Mouse (Mus musculus) telencephalon, adult 2 months (tissue): ENCODE results near the gene Taar4.
A peak's percentile ranks its signal among the peaks of the same experiment; 100 is the strongest.

ENCODE experiments used
- DNase-seq: peaks from one replicate; pipeline ENCODE4 v3.0.0-alpha.2; 2011; ENCODE audit warnings: low read depth, low spot score

The Taar4 gene

GRCm38 (mm10) chr10:23960444-23960915 is at the start of gene Taar4:
Taar4 (plus strand) TSS chr10:23960494.
- DNase-seq, result no peak

DNA sequence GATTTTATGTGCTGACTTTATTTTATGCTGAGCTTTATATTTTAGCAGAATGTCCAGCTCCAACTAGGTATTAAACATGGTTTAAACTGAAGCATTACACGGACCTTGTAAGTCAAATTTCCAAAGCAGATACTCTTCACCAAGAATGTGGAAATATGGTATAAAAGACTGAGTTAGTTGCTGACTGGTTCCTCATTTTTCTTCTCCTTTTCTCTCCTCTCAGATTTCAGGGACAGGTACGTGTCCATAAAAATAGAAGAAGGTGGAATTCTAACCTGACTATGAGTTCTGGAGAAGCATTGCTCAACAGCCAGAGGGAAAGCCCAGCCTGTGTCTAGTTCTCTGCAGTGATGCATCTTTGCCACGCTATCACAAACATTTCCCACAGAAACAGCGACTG is 40.2 kb upstream of the Taar4 start, which contains the start of gene Taar1:
Gene Taar1, plus strand, starts transcription at position 301 of the 400 bp plus-strand sequence.
- DNase-seq, result no peak

DNA sequence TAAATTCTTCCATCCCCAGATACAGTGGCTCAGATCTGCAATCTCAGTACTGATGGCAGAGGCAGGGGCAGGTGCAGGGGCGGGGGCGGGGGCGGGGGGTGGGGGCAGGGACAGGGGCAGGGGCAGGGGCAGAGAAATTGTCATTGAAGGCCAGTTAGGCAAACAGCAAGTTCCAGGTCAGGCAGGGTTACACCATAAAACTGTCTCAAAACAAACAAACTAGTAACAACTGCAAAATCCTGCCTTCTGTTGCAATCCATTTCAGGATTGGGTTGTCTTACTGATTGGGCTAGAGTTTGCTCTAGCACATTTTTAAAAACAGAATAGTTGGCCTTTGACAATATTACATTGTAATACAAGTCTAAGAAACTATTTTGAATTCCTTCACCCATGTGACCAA is 37.8 kb upstream of the Taar4 start:
- DNase-seq, result no peak

DNA sequence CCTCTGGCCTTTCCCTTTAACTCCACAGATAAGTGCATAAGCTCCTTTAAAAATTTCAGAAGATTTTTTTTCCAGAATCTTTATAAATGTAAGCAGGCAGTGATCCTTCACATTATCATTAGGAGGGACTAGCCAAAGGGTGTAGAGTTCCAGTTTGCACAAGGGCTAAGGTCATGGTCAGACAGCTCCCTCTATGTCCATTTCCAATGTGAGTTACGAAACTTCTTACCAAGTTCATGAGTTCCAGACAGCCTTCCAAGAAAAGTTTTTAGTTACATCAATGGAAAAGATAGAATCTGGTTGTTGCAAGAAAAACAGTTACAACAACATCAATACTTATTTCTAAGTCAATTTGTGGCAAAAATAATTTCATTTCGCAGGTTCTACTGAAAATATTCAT is 36.4 kb upstream of the Taar4 start:
- DNase-seq, result no peak

GRCm38 (mm10) chr10:23937613-23938012 is 22.7 kb upstream of the Taar4 start:
- DNase-seq, result no peak

- no peak for DNase-seq
Observed at GRCm38 (mm10) chr10:23938312-23938711, 22.0 kb upstream of the Taar4 start, which contains the start of gene Taar2. Taar2 (plus strand) TSS chr10:23938572.

DNA sequence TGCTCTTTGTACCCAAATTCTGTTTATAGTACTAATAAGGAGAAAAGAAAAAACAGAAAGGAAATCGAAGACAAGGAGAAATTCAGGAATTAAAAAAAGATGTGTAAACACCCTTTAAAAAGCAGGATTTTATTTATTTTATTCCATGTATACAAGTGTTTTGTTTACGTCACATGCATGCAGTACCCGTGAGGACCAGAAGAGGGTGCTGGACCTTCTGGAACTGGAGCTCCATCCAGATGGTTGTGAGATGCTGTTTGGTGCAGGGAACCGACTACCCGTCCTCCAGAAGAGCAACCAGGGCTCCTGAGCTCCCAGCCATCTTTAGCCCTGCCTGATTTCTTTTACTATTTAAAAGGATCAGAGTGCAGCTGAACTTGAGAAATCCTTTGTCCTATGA is 17.8 kb upstream of the Taar4 start:
- no peak for DNase-seq

GRCm38 (mm10) chr10:23948026-23948425 is 12.3 kb upstream of the Taar4 start:
- no peak for DNase-seq

GRCm38 (mm10) chr10:23949508-23950005 is 10.7 kb upstream of the Taar4 start, which contains the start of gene Taar3:
Taar3 (plus strand) TSS chr10:23949558.
- no peak for DNase-seq

DNA sequence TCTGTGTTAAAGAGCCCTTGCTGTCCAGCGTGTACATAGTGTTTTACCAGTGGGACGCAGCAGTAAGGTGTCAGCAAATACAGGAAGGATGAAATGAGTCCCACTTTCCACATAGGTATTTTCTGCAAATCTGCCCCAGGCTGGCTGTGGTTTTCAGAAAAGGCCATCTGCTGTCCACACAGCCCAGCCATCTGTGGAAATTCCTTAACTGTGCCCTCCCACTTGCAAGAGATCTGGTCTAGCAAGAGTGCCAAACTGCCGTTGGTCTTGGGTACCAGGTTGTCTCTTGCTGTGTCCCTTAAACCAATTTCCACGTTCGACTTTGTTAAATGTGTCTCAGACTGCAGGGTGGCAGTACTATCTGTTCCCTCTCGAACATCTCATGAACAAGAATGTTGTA is 8.6 kb upstream of the Taar4 start:
- DNase-seq, result no peak

GRCm38 (mm10) chr10:23959071-23959470 is 1.2 kb upstream of the Taar4 start:
- DNase-seq, result no peak

DNA sequence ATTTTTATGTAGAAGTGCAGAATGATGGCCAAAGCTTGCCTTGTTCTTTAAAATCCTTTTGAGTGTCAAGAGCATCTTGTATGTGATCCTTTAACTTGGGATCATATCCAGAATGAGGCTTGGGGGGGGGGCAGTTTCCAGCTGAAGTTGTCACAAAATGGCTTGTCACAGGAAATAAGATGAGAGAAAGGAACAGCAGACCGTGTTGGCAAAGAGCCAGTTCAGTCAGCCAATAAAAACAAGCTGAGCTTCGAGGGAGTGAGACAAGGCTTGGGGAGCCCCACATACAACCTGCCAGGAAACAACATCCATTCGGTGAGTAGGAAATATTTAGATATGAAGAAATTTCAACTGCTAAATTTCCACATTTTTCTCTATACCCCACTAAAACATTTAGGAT is 3.1 kb downstream of the Taar4 start:
- DNase-seq, result no peak

GRCm38 (mm10) chr10:23964921-23965610 is 4.8 kb downstream of the Taar4 start:
- DNase-seq, result no peak

- DNase-seq, result no peak
Observed at GRCm38 (mm10) chr10:23970656-23971165, 10.4 kb downstream of the Taar4 start, which contains the start of gene Taar5. Taar5 (plus strand) TSS chr10:23970706.

GRCm38 (mm10) chr10:23971256-23971655 is 11.0 kb downstream of the Taar4 start:
- DNase-seq, result no peak

DNA sequence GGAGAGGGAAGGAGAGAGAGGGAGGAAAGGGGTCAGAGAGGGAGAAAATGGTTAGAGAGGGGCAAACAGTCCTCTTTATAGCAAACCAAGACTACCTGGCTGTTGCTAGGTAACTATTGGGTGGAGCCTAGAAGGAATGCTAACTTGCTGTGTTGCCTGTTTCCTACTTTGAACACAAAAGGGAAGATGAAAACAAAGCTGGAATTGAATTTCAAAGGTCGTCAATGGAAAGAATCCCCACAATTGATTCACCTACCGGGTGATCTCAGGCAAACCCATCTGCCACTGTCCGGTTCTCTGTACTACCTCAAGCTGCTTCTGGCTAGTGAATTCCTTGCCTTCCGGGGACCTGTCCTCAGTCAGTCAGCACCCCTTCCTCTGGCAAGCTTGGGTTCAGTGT is 17.7 kb downstream of the Taar4 start:
- no peak for DNase-seq

DNA sequence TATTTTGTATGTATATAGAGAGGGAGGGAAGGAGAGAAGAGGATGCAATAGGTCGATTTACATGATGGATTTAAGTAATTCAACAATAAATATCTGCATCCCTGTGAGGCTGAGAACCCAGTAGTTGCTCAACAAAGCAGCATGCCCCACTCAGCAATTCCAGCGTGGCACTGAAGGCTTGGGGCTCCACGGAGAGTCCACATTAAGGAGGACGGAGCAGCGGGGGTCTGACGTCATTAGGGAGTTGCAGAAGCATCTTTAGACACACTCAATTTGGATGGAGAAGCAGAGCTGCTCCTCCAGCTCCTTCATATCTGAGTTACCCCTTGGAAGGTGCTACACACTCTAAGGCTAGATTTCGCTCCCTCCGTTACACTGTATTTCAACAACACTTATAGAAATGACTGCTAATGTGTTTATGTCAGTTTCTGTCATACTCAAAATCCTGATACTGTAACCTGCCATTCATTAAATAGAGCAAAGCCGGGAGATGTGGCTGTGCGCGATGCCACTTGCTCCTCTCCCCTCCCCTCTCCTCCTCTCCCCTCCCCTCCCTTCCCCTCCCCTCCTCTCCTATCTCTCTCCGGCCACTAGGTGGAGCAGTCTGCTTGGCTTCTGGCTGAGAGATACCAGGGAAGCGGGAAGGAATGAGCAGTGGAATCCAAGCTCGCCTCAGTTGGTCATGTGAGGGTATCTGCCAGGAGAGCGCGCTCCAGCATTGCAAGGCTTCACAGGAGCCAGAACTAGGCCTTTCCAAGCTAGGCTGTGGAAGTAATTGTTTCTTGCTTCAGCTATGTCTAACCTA is 18.8 kb downstream of the Taar4 start:
- peak; percentile 34 for DNase-seq

- no peak for DNase-seq
Observed at GRCm38 (mm10) chr10:23985546-23985945, 25.3 kb downstream of the Taar4 start, which contains the start of gene Taar6. Taar6 (minus strand) TSS chr10:23985646.

GRCm38 (mm10) chr10:23986419-23986818 is 26.1 kb downstream of the Taar4 start:
- no peak for DNase-seq

- DNase-seq, result no peak
Observed at GRCm38 (mm10) chr10:23993381-23993780, 33.1 kb downstream of the Taar4 start, which contains the start of gene Taar7a. Taar7a (minus strand) TSS chr10:23993481.

DNA sequence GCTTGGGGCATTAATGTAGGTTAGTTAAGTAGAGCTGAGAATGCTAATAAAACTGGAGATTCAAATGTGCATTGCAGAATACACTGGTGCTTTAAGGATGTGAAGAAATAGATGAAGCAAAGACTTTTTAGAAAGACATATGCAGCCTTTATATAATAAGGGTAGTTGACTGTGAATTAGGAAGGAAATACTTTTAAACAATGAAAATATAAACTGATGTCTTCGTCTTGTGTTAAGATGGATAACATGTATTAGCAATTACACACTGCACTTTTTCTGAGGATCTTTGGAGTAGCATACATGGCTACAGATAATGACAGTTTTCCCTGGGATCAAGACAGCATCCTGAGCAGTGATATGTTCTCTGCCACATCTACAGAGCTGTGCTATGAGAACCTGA is 39.3 kb downstream of the Taar4 start, which contains the start of gene Taar7b:
Gene Taar7b, plus strand, starts transcription at position 301 of the 400 bp plus-strand sequence.
- no peak for DNase-seq

DNA sequence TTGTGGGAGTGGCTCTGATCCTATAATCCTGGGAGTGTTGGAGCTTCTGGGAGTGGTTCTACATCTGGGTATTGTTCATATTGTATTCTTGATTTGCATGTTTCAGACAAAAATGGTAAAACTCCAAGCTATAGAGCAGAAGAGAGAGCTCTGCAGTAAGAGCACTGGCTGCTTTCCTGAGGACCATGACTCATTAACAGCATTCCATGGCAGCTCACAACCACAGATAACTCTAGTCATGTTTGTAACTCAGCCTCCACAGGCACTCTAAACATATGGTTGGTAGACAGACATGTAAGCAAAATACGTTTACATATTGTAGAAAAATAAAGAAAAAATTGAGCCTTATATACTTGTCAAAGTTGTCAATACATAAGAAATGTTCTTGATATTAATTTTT is 46.1 kb downstream of the Taar4 start:
- no peak for DNase-seq
